In genomic region chr14:12869605-12870004, GRCm38 (mm10) we compare ENCODE assay signal across 29 mouse cellular contexts. TPM values are rescaled to one million over a fixed set of nuclear protein-coding genes. Genes with fewer than 3 reads are reported as not detected.
"Had no signal": no experiment of that assay in that cellular context is flagged by ENCODE, and none has a peak within 500 bp of the region (broad histone marks: within the 10 kb centered on the region; RNA-seq: fewer than 3 reads in every experiment).

No protein-coding gene starts in this region.

- H3K4me2 ChIP-seq: heart, embryonic 11.5 days; heart, embryonic 13.5 days; heart, embryonic 15.5 days; hindbrain, embryonic 13.5 days; kidney, embryonic 15.5 days; limb, embryonic 13.5 days; limb, embryonic 15.5 days; liver, embryonic 12.5 days had no signal

- H3K4me3 ChIP-seq: heart, adult 2 months; heart, embryonic 13.5 days; heart, embryonic 15.5 days; hindbrain, embryonic 13.5 days; kidney, embryonic 15.5 days; limb, embryonic 13.5 days; limb, embryonic 15.5 days; liver, embryonic 12.5 days had no signal

- H3K9ac ChIP-seq: heart, embryonic 13.5 days; heart, embryonic 15.5 days; hindbrain, embryonic 13.5 days; kidney, embryonic 15.5 days; limb, embryonic 13.5 days; limb, embryonic 15.5 days; liver, embryonic 12.5 days; liver, embryonic 14.5 days had no signal

- DNase-seq: gastrocnemius, postnatal 14 days; gastrocnemius, postnatal 36 days; heart, adult 11 months; heart, adult 2 months; heart, postnatal 14 days; heart, postnatal 36 days; kidney, adult 11 months; kidney, adult 2 months; kidney, adult 9 months; kidney, postnatal 14 days; kidney, postnatal 36 days; layer of hippocampus, adult 9-11 months; layer of hippocampus, postnatal 36 days; left cerebral cortex, postnatal 4 days had no signal

- H3K27me3 ChIP-seq: heart, embryonic 13.5 days; heart, embryonic 15.5 days; hindbrain, embryonic 13.5 days; kidney, embryonic 15.5 days; limb, embryonic 13.5 days; limb, embryonic 15.5 days; liver, embryonic 12.5 days had no signal

- H3K36me3 ChIP-seq: heart, embryonic 13.5 days; heart, embryonic 15.5 days; hindbrain, embryonic 13.5 days; kidney, embryonic 15.5 days; limb, embryonic 13.5 days; limb, embryonic 15.5 days; liver, embryonic 12.5 days had no signal

- H3K27ac ChIP-seq: heart, adult 2 months; heart, embryonic 13.5 days; heart, embryonic 15.5 days; hindbrain, embryonic 13.5 days; kidney, embryonic 15.5 days; kidney, postnatal 0 days; limb, embryonic 13.5 days; limb, embryonic 15.5 days; liver, embryonic 12.5 days; liver, embryonic 14.5 days had no signal

- H3K4me1 ChIP-seq: heart, embryonic 13.5 days; heart, embryonic 15.5 days; hindbrain, embryonic 13.5 days; kidney, embryonic 15.5 days; limb, embryonic 13.5 days; limb, embryonic 15.5 days; liver, embryonic 12.5 days had no signal

- ATAC-seq: hindbrain, embryonic 16.5 days; intestine, embryonic 16.5 days; liver, embryonic 12.5 days had no signal

- H3K9me3 ChIP-seq: heart, embryonic 13.5 days; heart, embryonic 15.5 days; hindbrain, embryonic 13.5 days; kidney, embryonic 15.5 days; limb, embryonic 13.5 days; limb, embryonic 15.5 days; liver, embryonic 12.5 days had no signal

RNA-seq across cellular contexts. Expression of gene Cadps, which starts 46.7 kb away (rescaled TPM):
- total RNA-seq: gastrocnemius, postnatal 36 days; hematopoietic stem cell, adult 5-6 weeks had no signal
- polyA plus RNA-seq: liver, adult 2 months; liver, embryonic 16.5 days had no signal
